Mouse (Mus musculus) frontal cortex, postnatal 10 days (tissue): ENCODE measurements at regions not wholly inside any gene's neighbourhood (a gene's known extent, or its start where the extent isn't known, plus 50 kb on each side); places are given as distances from the start of the nearest gene placed in this dataset.

Experiments used
- DNase-seq, 2 experiments: peaks; one replicate each; pipeline ENCODE4 v3.0.0; 2022; ENCODE audit warnings: low spot score in 2 of 2, mixed read lengths in 1 of 2

DNA sequence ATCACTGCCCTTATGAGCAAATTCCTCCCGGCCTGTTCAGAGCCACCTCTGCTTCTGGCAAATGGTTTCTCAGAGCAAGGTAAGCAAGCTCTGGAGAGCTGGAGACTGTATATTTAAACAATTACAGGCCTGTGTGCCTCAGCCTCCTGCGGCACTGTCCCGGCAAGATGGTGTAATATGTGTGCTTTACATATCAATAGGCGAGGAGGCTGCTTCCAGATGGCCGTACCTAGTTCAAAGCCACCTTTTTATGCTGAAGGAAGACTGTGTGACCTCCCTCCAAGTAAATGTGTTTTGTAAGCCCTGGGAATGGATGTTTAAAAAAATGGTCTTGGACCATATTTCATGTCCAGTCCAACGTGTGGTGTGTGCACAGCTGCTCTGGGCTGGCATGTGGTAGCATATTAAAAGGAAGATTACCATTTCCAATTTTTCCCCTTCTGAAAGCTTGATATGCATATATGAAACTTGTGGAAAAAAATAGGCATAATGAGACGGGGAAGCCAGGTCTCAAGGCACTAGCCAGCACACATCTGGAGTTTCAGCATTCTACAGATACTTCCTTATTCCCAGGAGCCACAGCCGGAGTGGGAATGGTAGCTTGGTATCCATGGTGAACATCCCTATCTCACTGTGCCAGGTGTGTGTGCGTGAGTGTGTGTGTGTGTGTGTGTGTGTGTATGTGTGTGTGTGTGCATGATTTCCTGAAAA lies 717.6 kb upstream of the Car8 start:
- DNase-seq, result no peak

DNA sequence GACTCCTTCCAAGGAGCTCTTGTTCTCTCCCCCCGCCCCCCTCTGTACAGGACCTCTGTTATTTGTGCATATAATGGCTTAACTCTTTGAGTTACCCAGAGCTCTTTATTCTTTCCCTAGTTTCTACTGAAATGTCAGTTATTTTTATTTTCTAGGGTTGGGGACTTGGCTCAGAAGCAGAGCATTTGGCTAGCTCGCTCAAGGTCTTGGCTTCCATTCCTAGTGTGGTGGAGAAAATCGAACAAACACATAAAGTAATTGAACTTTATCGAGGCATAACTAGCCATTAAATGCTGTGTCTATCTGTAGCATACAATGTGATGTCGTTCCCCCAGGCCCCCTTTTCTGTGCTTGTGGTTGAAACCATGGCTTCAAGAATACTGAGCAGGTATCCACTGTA lies 716.5 kb upstream of the Car8 start:
- no peak for DNase-seq

DNA sequence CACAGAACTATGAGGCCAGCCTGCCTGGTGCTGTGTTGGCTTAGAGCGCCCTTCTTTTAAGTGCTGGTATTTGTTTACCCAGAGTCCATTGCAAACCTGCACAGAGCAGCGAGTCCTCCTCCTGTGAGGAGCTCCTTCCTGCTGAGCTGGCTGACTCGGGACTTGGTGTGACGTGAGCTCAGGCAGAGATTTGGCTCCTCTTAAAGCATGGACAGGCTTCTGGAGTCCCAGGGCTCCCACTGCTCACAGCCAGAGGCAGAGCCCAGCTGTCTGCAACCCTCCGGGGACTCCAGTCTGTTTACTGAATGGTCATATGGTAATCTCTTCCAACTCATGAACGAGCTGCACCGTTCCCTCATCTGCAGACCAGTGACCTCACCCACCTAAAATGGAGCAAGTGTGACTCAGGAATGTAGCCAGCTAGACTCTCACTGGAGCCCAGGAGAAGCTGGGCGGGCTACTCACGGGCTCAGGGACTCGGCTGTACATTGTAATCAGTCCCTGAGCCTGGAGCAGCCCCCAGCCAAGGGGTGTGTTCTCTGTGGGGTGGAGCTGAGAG lies 715.6 kb upstream of the Car8 start:
- no peak for DNase-seq

DNA sequence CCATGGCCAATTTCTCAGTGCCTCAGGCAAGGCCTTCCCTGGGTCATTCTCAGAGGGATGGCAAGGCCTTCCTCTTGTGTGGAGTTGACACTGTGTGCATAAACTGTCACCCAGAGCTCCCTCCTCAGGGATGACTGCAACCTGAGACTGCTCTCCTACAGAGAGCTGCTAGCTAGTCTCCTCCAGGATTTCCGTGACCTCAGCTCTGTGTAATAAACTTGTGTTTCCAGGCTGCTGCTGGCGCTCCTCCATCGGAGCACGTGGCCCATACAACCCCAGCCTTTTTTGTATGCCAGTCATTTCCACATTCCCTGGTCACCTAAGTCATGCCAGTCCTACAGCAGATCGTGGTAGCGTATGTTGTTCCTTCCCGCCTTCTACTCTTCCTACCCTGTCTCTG lies 714.3 kb upstream of the Car8 start:
- no peak for DNase-seq

DNA sequence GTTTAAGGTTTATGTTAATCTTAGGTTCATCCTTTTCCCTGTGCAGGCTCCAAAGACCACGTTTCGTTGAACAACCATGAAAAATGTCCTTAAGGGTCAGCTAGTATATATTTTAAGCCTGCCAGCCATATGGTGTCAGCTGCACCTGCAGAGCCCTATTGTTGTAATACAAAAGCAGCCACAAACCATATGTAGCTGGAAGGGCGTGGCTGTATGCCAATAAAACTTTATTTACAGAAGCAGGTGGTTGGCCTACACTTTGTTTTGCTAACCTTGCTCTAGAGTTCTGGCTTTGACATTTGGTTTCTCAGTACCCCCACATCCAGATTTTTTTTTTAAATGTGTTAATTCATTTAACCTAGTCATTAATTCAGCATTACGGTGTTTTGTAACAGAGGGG lies 711.1 kb upstream of the Car8 start:
- no peak for DNase-seq

DNA sequence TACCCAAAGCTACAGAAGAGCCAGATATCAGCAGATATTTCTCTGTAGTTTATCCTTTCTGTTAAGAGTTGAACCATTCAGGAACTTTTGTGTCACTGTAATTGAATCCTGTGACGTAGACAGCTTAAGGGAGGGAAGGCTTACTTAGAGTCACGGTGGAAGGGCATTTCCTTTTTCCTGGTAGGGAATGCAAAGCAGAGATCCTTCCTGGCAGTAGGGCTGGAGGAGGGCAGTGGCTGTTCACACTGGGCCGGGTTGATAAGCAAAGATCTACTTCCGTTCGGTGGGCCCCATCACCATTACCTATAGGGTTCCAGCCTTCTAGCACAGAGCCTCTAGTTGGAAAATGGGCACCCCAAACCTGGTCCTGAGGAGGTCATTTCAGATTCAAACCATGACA lies 710.7 kb upstream of the Car8 start:
- DNase-seq, result no peak

DNA sequence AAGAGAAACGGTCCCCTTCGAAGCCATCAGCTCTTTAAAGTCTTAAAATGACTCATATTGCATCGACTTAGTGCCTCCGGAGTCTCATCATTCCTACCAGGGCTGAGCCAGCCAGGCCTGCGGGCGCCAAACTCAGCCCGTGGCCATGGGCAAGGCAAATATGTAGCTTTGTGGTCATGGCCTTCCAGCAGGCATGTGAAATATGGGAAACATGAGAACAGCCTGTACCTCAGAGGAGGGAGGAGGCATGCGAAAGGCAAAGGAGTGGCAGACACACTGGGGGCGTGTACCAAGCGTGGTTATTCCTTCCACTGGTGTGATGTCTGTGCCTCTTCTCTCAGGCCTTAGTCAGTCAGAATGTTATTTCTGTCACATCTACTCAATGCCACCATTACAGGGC lies 706.3 kb upstream of the Car8 start:
- DNase-seq, result no peak

DNA sequence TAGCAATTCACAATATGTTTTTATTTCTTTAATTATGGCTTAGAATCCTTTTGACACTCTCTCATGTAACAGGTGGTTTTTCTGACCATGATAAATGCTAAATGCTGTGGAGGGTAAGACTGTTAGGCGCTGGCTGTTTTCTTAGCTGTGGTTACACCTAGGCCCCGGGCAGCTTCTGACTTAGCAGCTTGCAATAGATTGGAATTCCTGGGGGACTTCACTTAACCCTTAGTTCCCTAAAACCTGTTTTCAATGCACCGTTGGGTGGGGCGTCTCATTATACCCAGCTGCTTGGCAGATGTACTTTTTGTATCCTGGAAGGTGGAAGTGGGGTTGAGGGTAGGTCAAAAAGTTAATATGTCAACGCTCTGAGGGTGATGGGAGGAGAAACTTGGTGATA lies 704.2 kb upstream of the Car8 start:
- no peak for DNase-seq

DNA sequence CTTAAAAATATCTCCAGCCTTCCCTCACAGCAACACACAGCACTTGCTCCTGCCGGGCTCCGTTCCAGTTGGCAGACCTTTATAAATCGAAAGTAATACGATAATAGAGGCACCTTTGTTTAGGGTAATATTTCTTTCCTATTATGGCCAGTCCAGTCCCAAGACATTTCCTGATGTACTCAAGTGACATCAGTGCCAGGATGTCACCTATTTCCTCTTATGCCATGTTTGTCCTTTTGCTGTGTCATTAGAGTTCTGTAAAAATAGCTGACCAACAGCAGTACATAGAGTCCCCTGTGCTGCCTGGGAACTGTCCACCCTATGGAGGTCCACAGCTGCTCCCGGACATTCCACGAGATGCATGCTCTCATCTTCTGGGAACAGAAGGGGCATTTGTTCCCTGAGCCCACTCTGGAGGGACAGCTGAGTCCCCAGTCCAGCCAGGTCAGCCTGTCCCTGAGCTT lies 700.1 kb upstream of the Car8 start:
- DNase-seq, result no peak

DNA sequence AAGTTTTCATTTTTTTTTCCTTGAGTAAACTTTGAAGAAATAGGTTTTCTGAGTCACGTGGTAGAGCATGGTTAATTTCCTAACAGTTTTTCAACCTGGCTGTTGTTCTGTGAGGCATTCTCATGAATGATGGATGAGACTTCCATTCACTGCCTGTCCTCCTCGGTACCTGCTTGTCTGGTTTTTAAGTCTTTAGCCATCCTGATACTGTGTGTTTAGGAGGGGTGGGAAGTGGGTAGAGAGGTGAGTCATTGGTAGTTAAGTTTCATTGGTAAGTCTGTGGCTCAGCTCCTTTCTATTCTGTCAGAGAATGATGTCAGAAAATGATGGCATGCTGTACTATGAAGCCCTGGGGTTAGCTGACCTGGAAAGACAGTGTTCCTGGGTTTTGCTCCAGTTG lies 697.1 kb upstream of the Car8 start:
- DNase-seq, result no peak

DNA sequence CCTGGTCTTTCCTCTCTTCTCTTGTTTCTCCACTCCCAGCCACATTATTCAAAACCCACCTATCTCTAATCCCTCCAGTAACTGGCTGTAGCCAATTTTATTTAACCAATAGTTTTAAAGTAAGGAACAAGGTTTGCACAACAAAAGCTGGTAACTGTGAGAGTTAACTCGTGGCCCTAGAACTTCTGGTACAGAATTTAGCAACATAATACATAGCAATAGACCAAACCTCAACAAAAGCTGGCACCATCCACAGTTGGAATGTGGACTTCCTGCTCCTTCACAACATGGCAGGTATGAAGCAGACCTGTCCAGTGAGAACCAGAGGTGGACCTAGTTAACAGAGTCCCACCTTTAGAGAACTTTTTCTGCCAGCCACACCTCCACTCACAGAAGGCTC lies 695.7 kb upstream of the Car8 start:
- DNase-seq, result no peak

DNA sequence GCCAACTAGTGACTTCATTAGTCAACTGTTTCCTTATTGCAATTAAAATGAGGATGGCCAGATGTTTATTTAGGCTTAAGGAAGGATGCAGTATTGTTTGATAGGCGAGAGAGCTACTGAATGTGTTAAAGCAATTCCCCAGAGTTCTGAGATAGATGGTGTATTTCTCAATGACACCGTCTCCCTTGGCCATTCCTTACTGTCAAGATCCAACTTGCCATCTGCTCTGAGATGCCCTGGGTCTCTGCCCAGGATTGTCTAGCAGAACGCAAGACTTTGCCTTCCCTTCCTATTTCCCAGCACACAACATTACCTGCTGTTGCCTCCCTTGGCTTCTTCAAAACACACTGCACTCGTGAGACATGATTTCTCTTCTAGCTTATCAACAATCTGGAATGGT lies 690.5 kb upstream of the Car8 start:
- no peak for DNase-seq

DNA sequence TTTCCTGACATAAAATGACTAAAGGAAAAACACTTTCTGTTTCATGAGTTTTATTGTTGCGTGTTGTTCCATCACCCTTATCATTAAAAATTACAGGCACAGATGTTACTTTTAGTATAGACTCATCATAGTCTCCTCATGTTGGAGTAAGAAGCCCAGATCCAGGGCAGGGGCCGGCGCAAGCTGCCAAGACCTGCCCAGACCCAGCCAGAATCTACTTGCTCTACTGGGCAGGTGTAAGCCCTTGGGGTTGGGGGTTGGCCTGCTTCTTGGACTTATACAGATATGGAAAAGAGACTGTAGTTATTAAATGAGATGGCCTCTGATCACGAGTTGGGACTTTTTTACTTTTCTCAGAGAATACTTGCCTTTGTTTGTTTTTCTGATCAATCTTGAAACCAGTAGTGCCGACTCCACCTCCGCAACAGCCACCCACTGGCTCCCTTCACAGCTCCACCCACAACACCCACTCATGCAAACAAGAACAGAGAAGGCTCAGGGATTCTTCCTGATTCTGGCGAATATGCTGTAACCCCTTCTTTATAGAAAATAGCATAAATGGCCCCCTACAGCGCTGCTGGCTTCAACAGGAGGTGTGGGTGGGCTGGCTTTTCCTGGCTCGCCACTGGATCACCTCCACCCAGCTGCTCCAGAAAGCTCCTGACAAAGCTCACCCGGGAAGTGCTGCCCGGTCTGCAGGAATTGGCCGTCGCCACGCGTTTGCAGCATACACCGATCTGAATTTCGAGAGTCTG lies 689.9 kb upstream of the Car8 start:
- no peak for DNase-seq

DNA sequence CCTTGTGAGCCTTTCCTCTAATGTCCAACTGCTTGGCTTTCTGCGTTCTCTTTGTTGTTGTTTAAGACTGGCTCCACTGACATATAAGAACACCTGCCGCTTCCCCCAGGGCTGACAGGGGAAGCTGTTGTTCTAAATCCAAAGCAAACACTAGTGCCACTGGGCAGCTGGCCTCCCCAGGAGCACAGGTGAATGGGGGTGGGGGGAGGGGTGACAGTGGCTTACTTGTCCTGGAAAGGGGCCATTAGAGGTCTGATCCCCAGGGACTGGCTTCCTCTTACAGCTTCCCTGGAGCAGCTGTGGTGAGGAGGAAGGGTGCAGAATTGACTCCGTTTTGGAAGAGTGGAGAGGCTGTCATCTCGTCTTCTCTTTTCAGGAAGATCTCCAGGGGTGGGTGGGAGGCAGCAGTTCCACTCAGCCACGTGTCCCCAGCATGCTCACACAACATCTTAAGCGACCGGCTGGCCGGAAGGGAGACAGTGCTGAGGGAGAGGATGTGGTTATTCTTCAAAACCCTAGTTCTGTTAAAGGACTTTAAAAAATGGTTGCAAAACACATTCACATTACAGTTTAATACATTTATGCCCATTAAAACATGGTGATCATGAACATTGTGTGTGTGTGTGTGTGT lies 688.5 kb upstream of the Car8 start:
- DNase-seq, result no peak

DNA sequence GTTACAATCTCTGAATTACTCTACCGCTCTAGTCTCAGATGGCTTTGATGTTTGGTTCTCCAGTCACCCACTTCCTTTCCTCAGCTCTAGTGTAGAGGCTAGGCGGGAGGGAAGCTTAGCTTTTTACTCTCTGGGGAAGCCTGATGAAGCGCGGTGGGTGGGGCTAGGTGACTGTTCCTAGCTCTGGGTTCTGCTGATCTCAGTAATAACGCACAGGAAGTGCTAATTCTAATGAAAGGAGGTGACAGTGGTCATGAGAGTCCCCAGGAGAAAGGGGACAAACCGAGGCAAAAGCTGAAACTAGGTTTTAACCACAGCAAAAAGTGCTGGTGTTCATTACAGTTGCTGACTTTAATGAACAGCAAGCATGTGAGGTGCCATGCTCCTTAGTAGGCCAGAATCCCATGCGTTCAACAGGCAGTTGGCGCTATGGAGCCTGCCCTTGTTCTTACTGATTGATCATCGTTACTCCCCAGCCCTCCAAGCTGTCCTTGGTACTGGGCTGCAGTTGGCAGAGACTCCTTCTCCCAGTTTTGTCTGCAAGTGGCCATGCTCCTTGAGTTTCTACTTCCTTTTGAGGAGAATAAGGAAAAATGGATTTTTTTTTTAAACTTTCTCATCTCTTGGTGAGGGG lies 687.9 kb upstream of the Car8 start:
- no peak for DNase-seq

DNA sequence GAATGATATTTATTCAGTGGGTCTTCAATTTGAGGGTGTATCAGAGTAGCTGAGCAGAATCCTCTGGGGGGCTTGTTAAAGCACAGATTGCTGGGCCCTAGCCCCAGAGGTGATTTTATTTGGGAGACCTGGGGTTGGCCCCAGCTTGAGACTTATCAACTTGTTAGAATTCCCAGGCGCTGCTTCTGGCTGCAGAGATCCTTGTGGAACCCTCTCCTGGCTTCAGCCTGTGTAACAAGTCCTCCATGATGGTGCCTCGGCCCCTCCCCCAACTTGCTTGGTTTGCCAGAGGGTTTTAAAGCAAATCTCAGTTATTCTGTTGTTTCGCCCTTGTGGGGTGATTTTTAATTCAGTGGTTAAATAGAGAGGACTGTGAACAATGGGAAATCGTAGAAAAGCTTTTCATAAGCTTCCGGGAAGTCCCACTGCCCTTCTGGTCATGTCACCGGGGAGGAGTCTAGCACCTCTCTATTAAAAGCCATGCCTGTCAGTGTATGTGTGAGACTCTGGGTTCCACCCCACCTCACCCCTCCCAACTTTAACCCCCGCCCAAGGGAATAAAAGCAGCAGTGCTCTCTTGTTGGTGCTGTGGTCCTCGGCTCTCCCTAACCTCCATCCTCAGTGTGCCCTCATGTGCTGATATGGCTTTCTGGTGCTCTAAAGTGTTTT lies 684.0 kb upstream of the Car8 start:
- no peak for DNase-seq

DNA sequence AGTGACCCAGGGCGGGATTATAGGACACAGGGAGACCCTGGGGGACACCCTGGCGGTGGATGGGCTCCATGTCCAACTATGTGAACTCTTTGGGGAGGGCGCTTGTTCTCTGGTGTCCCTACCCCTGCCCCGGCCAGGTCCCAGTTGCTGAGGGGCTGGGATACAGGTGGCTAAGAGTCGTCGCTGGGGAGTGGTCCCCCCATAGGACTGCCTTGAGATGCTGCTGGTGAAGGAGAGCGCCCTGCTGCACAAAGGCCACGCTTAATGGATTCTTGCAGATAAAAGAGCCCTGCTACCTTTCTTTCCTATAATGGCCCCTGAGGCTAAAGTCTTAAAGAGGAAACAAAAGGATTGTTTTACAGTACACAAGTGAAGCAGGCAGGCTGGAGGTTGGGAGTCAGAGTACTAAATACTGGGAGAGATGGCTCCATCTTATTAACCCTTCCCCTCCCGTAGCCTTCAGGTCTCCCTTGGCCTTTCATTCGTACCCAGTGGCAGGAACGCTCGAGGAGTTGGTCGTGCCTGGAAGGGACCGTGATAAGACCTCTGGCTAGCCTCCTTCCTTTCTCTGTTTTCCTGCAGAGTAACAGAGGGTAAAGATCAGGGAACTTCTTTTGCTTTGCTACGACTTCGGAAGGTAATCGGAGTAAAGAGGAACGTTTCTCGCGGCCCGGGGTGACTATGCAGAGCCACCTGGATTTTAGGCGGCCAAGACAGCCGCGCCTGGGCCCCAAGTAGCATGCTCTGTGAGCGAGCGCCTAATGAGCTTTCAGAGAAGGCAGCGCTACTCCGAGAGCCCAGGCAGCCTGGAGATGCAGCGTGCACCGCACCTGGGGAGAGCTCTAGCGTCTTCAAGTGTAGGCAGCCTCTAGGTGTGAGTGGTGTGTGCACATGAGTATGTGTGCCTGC lies 682.9 kb upstream of the Car8 start:
- DNase-seq, result no peak

DNA sequence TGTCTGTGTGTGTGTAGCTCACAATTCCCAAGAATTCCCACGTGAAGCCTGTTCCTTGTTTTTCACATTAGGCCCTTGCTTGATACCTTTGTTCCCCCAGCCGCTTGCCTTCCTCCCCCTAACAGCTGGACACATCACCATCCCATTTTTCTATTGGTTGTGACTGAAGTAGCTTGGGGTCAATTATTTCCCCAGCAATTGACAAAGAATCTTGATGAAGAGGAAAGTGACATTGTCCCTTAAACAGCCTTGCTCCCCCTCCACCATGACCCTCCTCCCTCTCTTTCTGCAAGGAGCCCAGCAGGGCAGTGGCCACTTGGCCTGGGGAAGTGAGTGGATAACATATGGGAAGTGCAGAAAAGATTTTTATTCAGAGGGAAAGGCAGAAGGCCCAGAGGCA lies 681.5 kb upstream of the Car8 start:
- DNase-seq, result no peak

DNA sequence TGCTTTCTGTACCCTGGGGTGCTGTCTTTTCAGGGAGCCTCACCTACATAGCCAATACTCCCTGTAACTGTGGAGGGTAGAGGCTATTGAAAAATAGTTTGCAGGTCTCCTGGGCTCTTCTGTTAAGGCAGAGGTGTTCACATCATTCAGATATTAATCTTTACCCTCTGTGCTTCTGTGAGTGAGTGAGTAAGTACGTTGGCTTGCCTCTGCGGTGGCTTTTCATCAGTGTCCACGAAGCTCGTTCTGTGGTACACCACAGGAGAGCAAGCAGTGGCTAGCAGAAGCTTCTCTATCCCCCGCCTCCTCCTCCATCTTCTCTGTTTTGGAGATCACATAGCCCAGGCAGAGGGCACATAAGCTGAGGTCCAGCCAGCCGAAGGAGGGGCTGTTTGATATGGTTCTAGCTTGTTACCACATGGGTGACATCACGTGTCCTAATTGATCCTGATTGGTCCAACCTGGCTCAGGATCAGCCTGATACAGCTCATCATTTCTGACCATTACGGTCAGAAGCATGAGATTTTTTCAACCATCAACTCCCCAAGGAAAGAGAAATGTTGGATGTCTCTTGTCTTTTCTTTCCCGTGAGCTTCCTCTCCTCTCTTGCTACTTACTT lies 680.6 kb upstream of the Car8 start:
- DNase-seq, result no peak
